Mouse (Mus musculus): ENCODE measurements around the gene Lrrc8c. TPM values are rescaled to one million over a fixed set of nuclear protein-coding genes. Genes with fewer than 3 reads are reported as not detected.
A peak's percentile ranks its signal among the peaks of the same experiment; 100 is the strongest.

Lrrc8c gene
- polyA plus RNA-seq, 1 experiment from 2014 or later: 11.8 TPM

DNA sequence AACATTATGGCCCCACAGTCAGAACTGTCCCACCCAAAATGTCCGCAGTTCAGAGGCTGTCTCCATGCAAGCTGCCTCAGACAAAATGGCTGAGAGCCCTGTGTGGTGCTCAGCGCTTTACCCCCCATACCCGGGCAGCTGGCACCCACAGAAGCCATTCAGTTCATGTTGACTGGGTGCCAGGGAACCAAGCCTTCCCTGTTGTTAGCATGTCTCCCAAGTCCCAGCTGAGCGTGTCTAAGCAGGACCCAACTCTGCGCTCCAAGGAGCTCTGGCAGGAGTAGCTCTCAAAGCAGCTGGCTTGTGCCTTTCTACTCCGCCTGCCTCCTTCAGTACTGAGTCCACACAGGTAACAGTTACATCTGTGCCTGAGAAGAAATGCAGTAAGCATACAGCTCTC, 34.9 kb upstream of the Lrrc8c start:
- Histone ChIP-seq H3K4me2 (replicated peaks; ENCODE audit: low read depth) (no peak overlapping the region), H3K9me3 (ENCODE audit: control insufficient read depth) (no peaks in the 10 kb centered on the region), H3K27ac (ENCODE audit: low read depth, low read length) (no peak overlapping the region), H3K36me3 (ENCODE audit: control insufficient read depth, insufficient read depth) (peaks cover 22% of the 10 kb centered on the region), H3K27me3 (replicated peaks; ENCODE audit: control insufficient read depth, insufficient read depth, low read length) (no peaks in the 10 kb centered on the region), H3K4me3 (ENCODE audit: low read depth, low read length) (no peak overlapping the region), H3K4me1 (replicated peaks; ENCODE audit: control insufficient read depth, insufficient read depth, low read length) (no peaks in the 10 kb centered on the region), H3K9ac (ENCODE audit: low read depth, low read length) (no peak overlapping the region)
- ATAC-seq: no peak
- WGBS: 90% methylated on average over 6 of the region's 6 CpGs
- no peak for TF ChIP-seq CTCF (IDR thresholded peaks at IDR 0.05; ENCODE audit: low read depth)

DNA sequence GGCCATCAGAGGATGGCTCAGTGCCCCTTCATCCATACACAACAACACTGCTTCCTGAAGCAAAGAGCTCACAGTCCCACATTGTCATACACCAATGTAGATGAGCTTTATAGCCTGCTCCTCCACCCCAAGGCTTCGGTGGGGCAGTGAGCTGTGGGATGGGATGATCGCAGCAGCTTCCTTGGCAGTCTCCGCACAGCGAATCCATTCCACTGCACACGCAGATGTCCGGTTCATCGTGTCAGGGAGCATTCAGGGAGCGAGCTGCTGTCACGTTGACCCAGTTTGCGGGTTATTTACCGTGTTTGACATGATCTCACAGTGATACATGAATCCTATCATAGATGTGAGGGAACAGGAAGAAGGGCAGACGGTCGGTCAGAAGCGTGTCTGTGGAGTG, 34.3 kb upstream of the Lrrc8c start:
- no peak for ATAC-seq
- H3K27ac ChIP-seq (ENCODE audit: low read depth, low read length): no peak overlapping the region
- H3K4me1 ChIP-seq (replicated peaks; ENCODE audit: control insufficient read depth, insufficient read depth, low read length): no peaks in the 10 kb centered on the region
- H3K4me3 ChIP-seq (ENCODE audit: low read depth, low read length): no peak overlapping the region
- no peaks in the 10 kb centered on the region for H3K27me3 ChIP-seq (replicated peaks; ENCODE audit: control insufficient read depth, insufficient read depth, low read length)
- no peak overlapping the region for H3K4me2 ChIP-seq (replicated peaks; ENCODE audit: low read depth)
- no peak overlapping the region for H3K9ac ChIP-seq (ENCODE audit: low read depth, low read length)
- no peak for TF ChIP-seq CTCF (IDR thresholded peaks at IDR 0.05; ENCODE audit: low read depth)
- WGBS: 94% methylated on average over 14 of the region's 14 CpGs
- no peaks in the 10 kb centered on the region for H3K9me3 ChIP-seq (ENCODE audit: control insufficient read depth)
- H3K36me3 ChIP-seq (ENCODE audit: control insufficient read depth, insufficient read depth): peaks cover 16% of the 10 kb centered on the region

DNA sequence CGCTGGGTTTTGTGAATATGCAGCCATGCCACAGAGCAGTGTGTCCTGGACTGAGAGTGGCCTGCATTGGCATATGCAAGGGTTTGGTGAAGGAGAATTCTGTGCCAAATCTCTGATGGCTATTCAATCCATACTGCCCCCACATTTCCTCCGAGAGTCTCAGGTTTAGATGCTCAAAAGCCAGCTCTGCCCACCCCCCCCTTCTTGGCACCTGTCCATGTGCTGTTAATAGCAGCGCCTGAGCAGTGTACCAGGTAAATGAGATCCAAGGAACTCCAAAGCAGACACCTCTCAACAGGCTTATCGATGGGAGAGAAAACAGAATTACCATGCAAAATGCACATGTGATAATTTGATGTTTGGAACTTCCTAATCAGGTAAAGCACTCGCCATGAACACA, 29.0 kb upstream of the Lrrc8c start:
- Histone ChIP-seq H3K4me1 (replicated peaks; ENCODE audit: control insufficient read depth, insufficient read depth, low read length) (no peaks in the 10 kb centered on the region), H3K27ac (ENCODE audit: low read depth, low read length) (no peak overlapping the region), H3K9me3 (ENCODE audit: control insufficient read depth) (no peaks in the 10 kb centered on the region), H3K9ac (ENCODE audit: low read depth, low read length) (no peak overlapping the region), H3K4me3 (ENCODE audit: low read depth, low read length) (no peak overlapping the region), H3K36me3 (ENCODE audit: control insufficient read depth, insufficient read depth) (no peaks in the 10 kb centered on the region; the same call in 1 of the 2 replicates), H3K27me3 (replicated peaks; ENCODE audit: control insufficient read depth, insufficient read depth, low read length) (no peaks in the 10 kb centered on the region), H3K4me2 (replicated peaks; ENCODE audit: low read depth) (no peak overlapping the region)
- 90% methylated on average over 5 of the region's 5 CpGs for whole genome bisulfite sequencing
- no peak for ATAC-seq
- no peak for TF ChIP-seq CTCF (IDR thresholded peaks at IDR 0.05; ENCODE audit: low read depth)

DNA sequence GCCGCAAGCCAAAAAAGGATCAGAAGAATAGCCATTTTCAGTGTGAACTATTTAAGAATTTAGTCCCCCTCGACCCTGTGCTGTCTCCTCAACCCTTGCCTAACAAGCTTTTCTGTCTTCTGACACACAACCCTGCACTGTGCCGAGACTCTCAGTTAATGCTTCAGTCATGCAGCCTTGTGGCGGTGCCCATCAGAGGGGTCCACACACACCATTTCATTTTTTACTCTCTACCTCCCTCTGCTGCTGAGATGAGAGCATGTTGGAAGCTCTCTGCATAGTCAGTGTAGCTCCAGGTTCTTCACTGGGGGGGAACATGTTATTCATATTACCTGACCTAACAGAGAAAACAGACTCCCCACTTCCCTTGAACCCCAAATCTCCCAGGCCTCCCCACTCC, 27.8 kb upstream of the Lrrc8c start:
- no peaks in the 10 kb centered on the region for H3K9me3 ChIP-seq (ENCODE audit: control insufficient read depth)
- 71% methylated on average over 4 of the region's 4 CpGs for WGBS

DNA sequence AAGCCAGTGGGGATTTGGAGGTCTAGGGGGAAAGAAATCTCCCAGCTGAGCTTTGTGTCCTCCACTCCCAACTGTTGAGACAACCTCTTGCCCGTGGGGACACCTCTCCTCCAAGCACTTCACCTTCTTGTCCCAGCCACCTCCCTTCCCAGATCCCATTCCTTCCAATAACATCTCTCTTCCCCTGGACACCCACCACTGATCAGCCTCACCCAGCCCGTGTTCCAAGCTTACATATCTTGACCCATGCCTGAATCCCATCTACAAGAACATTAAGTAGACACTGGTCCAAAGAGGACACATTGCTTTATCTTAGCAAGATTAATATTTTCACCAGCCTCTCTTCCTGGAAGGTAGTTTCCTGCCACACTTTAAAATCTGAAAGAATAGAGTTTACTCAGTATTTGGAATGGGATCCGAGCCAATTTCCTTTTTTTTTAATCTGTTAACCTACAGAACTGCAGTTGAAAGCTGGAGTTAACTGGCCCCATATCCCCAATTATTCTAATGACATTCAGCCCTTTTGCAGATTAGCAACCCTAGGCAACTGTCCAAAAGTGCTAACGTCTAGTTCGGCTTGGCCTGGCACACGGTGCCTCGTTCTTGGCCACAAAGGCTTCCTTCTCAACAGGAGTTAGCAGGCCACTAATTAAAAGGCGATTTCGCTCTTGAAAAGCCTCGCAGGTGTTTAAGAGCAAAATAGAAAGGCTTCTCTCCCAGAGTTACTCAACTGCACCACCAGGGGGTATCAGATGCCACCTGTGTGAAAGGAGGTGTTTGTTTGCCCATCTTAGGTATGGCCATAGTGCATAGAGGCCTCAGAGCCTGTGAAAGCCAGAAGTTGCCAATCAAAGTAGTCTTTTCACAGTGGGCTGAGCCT, 26.6 kb upstream of the Lrrc8c start:
- H3K9me3 ChIP-seq (ENCODE audit: control insufficient read depth): no peaks in the 10 kb centered on the region
- no peak overlapping the region for H3K4me3 ChIP-seq (ENCODE audit: low read depth, low read length)
- 49% methylated on average over 10 of the region's 10 CpGs for WGBS
- peak; percentile 72 for TF ChIP-seq CTCF (IDR thresholded peaks at IDR 0.05; ENCODE audit: low read depth)
- H3K4me1 ChIP-seq (replicated peaks; ENCODE audit: control insufficient read depth, insufficient read depth, low read length): 0 out of 2 replicates have a peak, but pooled peaks cover 6% of the 10 kb centered on the region
- no peak overlapping the region for H3K4me2 ChIP-seq (replicated peaks; ENCODE audit: low read depth)
- no peaks in the 10 kb centered on the region; the same call in 1 of the 2 replicates for H3K36me3 ChIP-seq (ENCODE audit: control insufficient read depth, insufficient read depth)
- no peak overlapping the region for H3K27ac ChIP-seq (ENCODE audit: low read depth, low read length)
- H3K9ac ChIP-seq (ENCODE audit: low read depth, low read length): no peak overlapping the region
- H3K27me3 ChIP-seq (replicated peaks; ENCODE audit: control insufficient read depth, insufficient read depth, low read length): no peaks in the 10 kb centered on the region
- ATAC-seq: no peak

More for the DNA sequence above, 27.8 kb upstream of the Lrrc8c start:
- TF ChIP-seq CTCF (IDR thresholded peaks at IDR 0.05; ENCODE audit: low read depth): peak; percentile 68
- Histone ChIP-seq H3K4me1 (replicated peaks; ENCODE audit: control insufficient read depth, insufficient read depth, low read length) (0 out of 2 replicates have a peak, but pooled peaks cover 6% of the 10 kb centered on the region), H3K27me3 (replicated peaks; ENCODE audit: control insufficient read depth, insufficient read depth, low read length) (no peaks in the 10 kb centered on the region), H3K4me3 (ENCODE audit: low read depth, low read length) (no peak overlapping the region), H3K9ac (ENCODE audit: low read depth, low read length) (no peak overlapping the region), H3K4me2 (replicated peaks; ENCODE audit: low read depth) (no peak overlapping the region), H3K36me3 (ENCODE audit: control insufficient read depth, insufficient read depth) (no peaks in the 10 kb centered on the region; the same call in 1 of the 2 replicates), H3K27ac (ENCODE audit: low read depth, low read length) (no peak overlapping the region)
- ATAC-seq: no peak

DNA sequence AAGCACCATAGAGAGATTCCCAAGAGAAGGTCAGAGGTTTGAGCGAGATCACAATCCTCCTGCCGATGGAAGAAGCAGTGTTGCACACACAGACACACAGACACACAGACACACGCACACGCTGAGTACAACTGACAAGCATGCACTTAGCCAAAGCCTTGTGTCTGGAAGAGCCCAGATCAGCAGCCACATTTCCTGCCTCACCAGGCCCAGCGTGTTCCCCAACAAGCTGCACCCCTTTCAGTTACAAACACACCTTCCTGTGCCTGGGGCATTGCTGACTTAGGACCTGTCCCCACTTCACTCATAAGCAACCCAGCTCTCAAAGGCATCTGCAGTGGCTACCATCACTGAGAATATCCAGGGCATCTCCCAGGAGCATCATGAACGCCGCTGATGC, 25.8 kb upstream of the Lrrc8c start:
- H3K27ac ChIP-seq (ENCODE audit: low read depth, low read length): no peak overlapping the region
- H3K9ac ChIP-seq (ENCODE audit: low read depth, low read length): no peak overlapping the region
- 91% methylated on average over 7 of the region's 7 CpGs for WGBS
- no peak overlapping the region for H3K4me2 ChIP-seq (replicated peaks; ENCODE audit: low read depth)
- H3K36me3 ChIP-seq (ENCODE audit: control insufficient read depth, insufficient read depth): no peaks in the 10 kb centered on the region; the same call in 1 of the 2 replicates
- no peak for TF ChIP-seq CTCF (IDR thresholded peaks at IDR 0.05; ENCODE audit: low read depth)
- no peaks in the 10 kb centered on the region for H3K27me3 ChIP-seq (replicated peaks; ENCODE audit: control insufficient read depth, insufficient read depth, low read length)
- no peak overlapping the region for H3K4me3 ChIP-seq (ENCODE audit: low read depth, low read length)
- H3K9me3 ChIP-seq (ENCODE audit: control insufficient read depth): no peaks in the 10 kb centered on the region
- no peak for ATAC-seq
- 0 out of 2 replicates have a peak, but pooled peaks cover 6% of the 10 kb centered on the region for H3K4me1 ChIP-seq (replicated peaks; ENCODE audit: control insufficient read depth, insufficient read depth, low read length)
